Mouse (Mus musculus): ENCODE measurements at regions not wholly inside any gene's neighbourhood (a gene's known extent, or its start where the extent isn't known, plus 50 kb on each side); places are given as distances from the start of the nearest gene placed in this dataset.

DNA sequence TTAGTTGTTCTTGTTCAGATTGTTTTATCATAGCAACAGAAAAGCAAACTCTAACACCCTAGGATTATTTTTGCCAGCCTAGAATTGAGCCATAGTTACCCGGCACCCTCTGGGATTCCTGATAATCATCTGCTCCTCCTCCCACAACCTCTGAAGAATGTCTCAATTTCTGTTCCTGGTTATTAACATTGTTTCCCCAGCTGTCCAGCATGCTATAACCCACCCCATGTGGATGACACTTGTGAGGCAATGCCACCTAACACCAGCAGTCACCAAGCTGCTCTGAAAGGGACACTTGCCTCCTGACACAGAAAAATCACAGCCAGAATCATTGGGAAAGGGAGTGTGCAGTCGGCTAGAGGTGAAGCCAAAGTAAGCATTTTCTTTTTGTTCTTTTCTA, 2442.1 kb upstream of the Gm7489 start:
- TF ChIP-seq CTCF (IDR thresholded peaks at IDR 0.05; ENCODE audit: control insufficient read depth, insufficient read depth, insufficient replicate concordance, low read depth, low read length) (no peak), POLR2A (IDR thresholded peaks at IDR 0.05; ENCODE audit: control insufficient read depth, low read depth, low read length) (no peak)

Measured in testis, adult 2 months (tissue).